Mouse (Mus musculus) lung, embryonic 16.5 days (tissue): Measurements from ENCODE around the gene Nhlrc4. TPM values are rescaled to one million over a fixed set of nuclear protein-coding genes. Genes with fewer than 3 reads are reported as not detected.

Experiments
- ATAC-seq: fragments of 200-750 bp; cut with Nextera tagmentation; 2 replicates; pipeline ENCODE4 v1.8.0; 2017; ENCODE audit warnings: low read depth, mild to moderate bottlenecking, moderate library complexity
- H3K27ac ChIP-seq: fragments of 300-500 bp; sonication (generic); 2 replicates; pipeline ENCODE4 v1.5.1; 2014; ENCODE audit warnings: mild to moderate bottlenecking, control low read depth, low read length
- H3K27me3 ChIP-seq: fragments of 300-500 bp; sonication (generic); 2 replicates; pipeline ENCODE4 v1.6.1; 2014; ENCODE audit warnings: low read depth, low read length, mixed read lengths; ENCODE audit not compliant: control insufficient read depth, insufficient read depth
- H3K36me3 ChIP-seq: fragments of 300-500 bp; sonication (generic); 2 replicates; pipeline ENCODE4 v1.6.1; 2014; ENCODE audit warnings: low read length; ENCODE audit not compliant: control insufficient read depth, insufficient read depth
- H3K4me1 ChIP-seq: fragments of 300-500 bp; sonication (generic); replicated peaks from 2 replicates; pipeline ENCODE4 v1.6.1; 2014; ENCODE audit warnings: low read length, mixed read lengths; ENCODE audit not compliant: control insufficient read depth, insufficient read depth
- H3K4me2 ChIP-seq: fragments of 300-500 bp; sonication (generic); 2 replicates; pipeline ENCODE4 v1.6.1; 2014; ENCODE audit warnings: low read depth, low read length, control low read depth
- H3K4me3 ChIP-seq: fragments of 300-500 bp; sonication (generic); 2 replicates; pipeline ENCODE4 v1.5.1; 2014; ENCODE audit warnings: mild to moderate bottlenecking, low read length, control low read depth
- H3K9ac ChIP-seq: fragments of 300-500 bp; sonication (generic); 2 replicates; pipeline ENCODE4 v1.6.1; 2014; ENCODE audit warnings: low read length, control low read depth
- H3K9me3 ChIP-seq: fragments of 300-500 bp; sonication (generic); 2 replicates; pipeline ENCODE4 v1.6.1; 2016; ENCODE audit warnings: low read length; ENCODE audit not compliant: control insufficient read depth
- WGBS: fragments of 180-500 bp; shearing (Covaris S2); extraction: QIAGEN DNeasy Blood & Tissue Kit; methylation state at CpG from one replicate; pipeline ENCODE4 v1.1.7; 2014; 5-methylcytosine and 5-hydroxymethylcytosine counted together
- polyA plus RNA-seq: library from polyadenylated mRNA; unstranded; fragments of >200 nt; fragmentation: Nextera tagmentation; extraction: Ambion mirVana; gene quantifications from 2 replicates; pipeline ENCODE4 v1.2.1, GENCODE M21; 2015

Gene Nhlrc4
- polyA plus RNA-seq, 1 experiment from 2014 or later: 0.41 TPM

DNA sequence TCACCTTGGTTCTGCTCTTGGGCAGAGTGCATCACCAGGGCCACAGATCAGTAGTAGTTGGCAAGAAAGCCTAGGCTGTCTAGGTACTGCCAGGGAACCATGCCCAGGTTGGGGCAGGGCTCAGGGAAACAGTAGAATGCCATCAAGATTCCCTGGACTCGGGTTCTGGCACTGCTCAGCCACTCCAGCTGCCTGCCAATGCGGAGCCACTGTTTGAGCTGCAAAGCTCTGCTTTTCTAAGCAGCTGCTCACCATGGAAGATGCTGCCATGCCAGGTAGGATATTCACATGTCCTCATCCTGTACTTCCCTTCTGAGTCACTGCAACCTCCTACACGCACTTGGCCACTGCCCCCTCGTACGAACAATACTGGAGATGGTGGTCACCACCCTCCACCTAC is 36.1 kb upstream of the Nhlrc4 start:
- Histone ChIP-seq H3K4me2 (no peak overlapping the region), H3K4me3 (no peak overlapping the region), H3K36me3 (0 out of 2 replicates have a peak, but pooled peaks cover 2% of the 10 kb centered on the region), H3K4me1 (peaks cover 19% of the 10 kb centered on the region), H3K27ac (no peak overlapping the region), H3K9me3 (no peaks in the 10 kb centered on the region), H3K27me3 (no peaks in the 10 kb centered on the region), H3K9ac (0 out of 2 replicates have a peak overlapping the region, but pooled peaks have one; percentile 9)
- no peak for ATAC-seq
- WGBS: 79% methylated on average over 5 of the region's 5 CpGs

DNA sequence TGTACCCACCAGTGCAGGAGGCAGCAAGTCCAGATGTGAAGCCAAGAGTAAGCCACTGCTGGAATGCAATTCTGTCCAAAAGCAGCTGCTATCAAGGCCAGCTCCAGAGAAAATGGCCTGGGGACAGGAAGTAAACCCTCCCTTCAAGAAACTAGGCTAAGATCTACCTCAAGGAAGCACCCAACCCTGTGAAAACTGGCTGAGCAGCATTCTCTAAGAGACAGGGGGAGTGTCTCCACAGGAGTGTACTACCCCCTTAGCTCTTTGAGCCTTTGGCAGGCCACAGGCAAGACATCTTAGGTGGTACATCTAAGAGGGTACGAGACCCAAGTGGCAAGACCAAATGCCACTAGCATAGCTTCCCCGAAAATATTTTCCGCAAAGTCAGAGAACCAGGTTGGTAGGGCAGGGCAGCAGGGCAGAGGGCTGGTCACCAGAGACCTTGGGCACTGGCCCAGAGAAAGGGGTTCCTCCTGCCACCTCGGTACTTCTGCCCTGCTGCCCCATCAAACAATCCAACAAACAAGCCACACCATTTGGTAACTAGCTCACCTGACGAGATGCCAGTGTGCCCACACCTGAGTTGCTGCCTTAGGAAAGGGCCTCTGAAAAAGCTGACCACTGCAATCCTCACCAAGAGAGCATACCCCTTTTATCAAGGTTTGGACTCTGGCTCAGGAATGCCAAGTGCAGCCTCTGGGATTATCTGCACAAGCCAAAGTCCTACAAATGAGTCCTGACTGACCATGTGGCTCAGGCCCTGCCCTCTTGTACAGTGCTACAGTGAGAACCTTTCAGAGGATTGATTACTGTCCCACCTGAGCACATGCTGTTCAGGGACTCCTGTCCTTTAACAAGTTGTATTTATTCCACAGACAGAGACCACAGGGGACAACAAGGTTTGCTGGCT is 35.3 kb upstream of the Nhlrc4 start:
- Histone ChIP-seq H3K36me3 (0 out of 2 replicates have a peak, but pooled peaks cover 2% of the 10 kb centered on the region), H3K27ac (no peak overlapping the region), H3K4me1 (peaks cover 19% of the 10 kb centered on the region), H3K9ac (no peak overlapping the region), H3K4me3 (no peak overlapping the region), H3K27me3 (no peaks in the 10 kb centered on the region), H3K9me3 (no peaks in the 10 kb centered on the region), H3K4me2 (no peak overlapping the region)
- peak; percentile 50; the same call in 1 of the 2 replicates for ATAC-seq
- 79% methylated on average over 5 of the region's 5 CpGs for WGBS

- no peak for ATAC-seq
- WGBS: 82% methylated on average over 4 of the region's 4 CpGs
- H3K4me3 ChIP-seq: no peak overlapping the region
Observed at GRCm38 (mm10) chr17:25970954-25971707, 26.4 kb upstream of the Nhlrc4 start.

GRCm38 (mm10) chr17:25970448-25970847 is 25.7 kb upstream of the Nhlrc4 start:
- WGBS: 88% methylated on average over 9 of the region's 9 CpGs

More at GRCm38 (mm10) chr17:25970954-25971707, 26.4 kb upstream of the Nhlrc4 start:
- Histone ChIP-seq H3K9ac (no peak overlapping the region), H3K27ac (no peak overlapping the region), H3K4me1 (peaks cover 17% of the 10 kb centered on the region), H3K4me2 (no peak overlapping the region), H3K9me3 (no peaks in the 10 kb centered on the region), H3K27me3 (no peaks in the 10 kb centered on the region), H3K36me3 (no peaks in the 10 kb centered on the region)

DNA sequence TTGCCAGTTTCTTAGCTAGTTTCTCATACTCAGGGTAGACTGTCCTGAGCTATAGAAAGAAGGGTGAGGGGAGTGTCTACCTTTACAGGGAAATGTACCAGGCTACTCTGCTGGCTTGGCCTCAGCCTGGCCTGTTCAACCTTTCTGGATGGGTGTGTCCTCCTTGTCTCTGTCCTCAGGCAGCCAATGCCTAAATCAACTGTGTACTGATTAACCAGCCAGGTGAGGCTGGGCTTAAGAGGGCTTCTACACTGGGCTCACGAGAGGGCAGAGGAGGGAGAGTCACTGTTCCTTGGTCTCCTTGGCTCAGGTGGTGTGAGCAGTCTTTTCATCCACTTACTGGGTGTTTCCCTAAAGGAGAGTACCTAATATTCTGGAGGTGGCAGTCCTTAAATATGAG is 23.4 kb upstream of the Nhlrc4 start:
- peak; percentile 83 for ATAC-seq
- Histone ChIP-seq H3K27me3 (no peaks in the 10 kb centered on the region), H3K4me2 (no peak overlapping the region), H3K36me3 (no peaks in the 10 kb centered on the region), H3K9me3 (no peaks in the 10 kb centered on the region), H3K9ac (no peak overlapping the region), H3K4me1 (peaks cover 17% of the 10 kb centered on the region), H3K4me3 (no peak overlapping the region), H3K27ac (0 out of 2 replicates have a peak overlapping the region, but pooled peaks have one; percentile 5)
- WGBS: 60% methylated on average over 1 of the region's 1 CpGs

More at GRCm38 (mm10) chr17:25970448-25970847, 25.7 kb upstream of the Nhlrc4 start:
- H3K4me3 ChIP-seq: no peak overlapping the region
- no peak for ATAC-seq
- H3K36me3 ChIP-seq: no peaks in the 10 kb centered on the region
- no peaks in the 10 kb centered on the region for H3K27me3 ChIP-seq
- H3K4me1 ChIP-seq: peaks cover 17% of the 10 kb centered on the region
- H3K4me2 ChIP-seq: no peak overlapping the region
- H3K27ac ChIP-seq: no peak overlapping the region
- no peaks in the 10 kb centered on the region for H3K9me3 ChIP-seq
- H3K9ac ChIP-seq: no peak overlapping the region

- WGBS: 21% methylated on average over 3 of the region's 3 CpGs
- no peaks in the 10 kb centered on the region for H3K36me3 ChIP-seq
- no peaks in the 10 kb centered on the region for H3K9me3 ChIP-seq
- no peak overlapping the region for H3K9ac ChIP-seq
- H3K4me3 ChIP-seq: no peak overlapping the region
- no peak overlapping the region for H3K4me2 ChIP-seq
- ATAC-seq: peak; percentile 69
- H3K4me1 ChIP-seq: peaks cover 17% of the 10 kb centered on the region
- H3K27ac ChIP-seq: 0 out of 2 replicates have a peak overlapping the region, but pooled peaks have one; percentile 18
- no peaks in the 10 kb centered on the region for H3K27me3 ChIP-seq
Observed at GRCm38 (mm10) chr17:25967652-25968051, 22.9 kb upstream of the Nhlrc4 start.

- no peak overlapping the region for H3K4me2 ChIP-seq
- no peaks in the 10 kb centered on the region for H3K27me3 ChIP-seq
- H3K27ac ChIP-seq: no peak overlapping the region
- no peaks in the 10 kb centered on the region for H3K9me3 ChIP-seq
- no peak overlapping the region for H3K9ac ChIP-seq
- no peak overlapping the region for H3K4me3 ChIP-seq
- WGBS: 79% methylated on average over 7 of the region's 7 CpGs
- no peak for ATAC-seq
- H3K4me1 ChIP-seq: peaks cover 17% of the 10 kb centered on the region
- peaks cover 4% of the 10 kb centered on the region; the same call in 1 of the 2 replicates for H3K36me3 ChIP-seq
Observed at GRCm38 (mm10) chr17:25964271-25964670, 19.5 kb upstream of the Nhlrc4 start.

DNA sequence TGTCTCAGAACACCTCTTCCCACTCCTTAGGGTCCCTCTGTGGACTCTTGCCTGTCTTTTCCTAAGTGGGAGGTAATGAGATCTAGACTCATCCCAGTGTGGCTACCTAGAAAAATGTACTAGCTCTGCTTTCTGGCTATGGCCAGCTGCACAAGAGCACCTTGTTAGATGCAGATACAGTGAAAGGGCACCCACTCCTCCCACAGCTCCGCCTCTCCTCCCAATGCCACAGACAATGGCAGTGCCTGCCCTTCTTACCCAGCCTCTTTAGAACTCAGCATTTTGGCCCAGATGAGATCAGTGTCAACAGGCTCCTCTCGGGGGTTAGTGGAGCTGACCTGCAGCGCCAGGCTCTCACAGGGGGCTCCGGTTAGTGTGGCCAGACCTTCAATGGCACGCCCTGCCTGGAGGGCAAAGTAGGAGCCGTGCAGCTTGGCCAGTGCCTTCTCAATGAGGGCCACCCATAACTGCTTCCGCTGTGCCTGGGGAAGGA is 17.7 kb upstream of the Nhlrc4 start:
- Histone ChIP-seq H3K27ac (no peak overlapping the region), H3K4me2 (no peak overlapping the region), H3K9me3 (no peaks in the 10 kb centered on the region), H3K4me3 (no peak overlapping the region), H3K27me3 (no peaks in the 10 kb centered on the region), H3K9ac (no peak overlapping the region), H3K36me3 (peaks cover 7% of the 10 kb centered on the region), H3K4me1 (peaks cover 4% of the 10 kb centered on the region)
- ATAC-seq: no peak
- 95% methylated on average over 7 of the region's 7 CpGs for WGBS

DNA sequence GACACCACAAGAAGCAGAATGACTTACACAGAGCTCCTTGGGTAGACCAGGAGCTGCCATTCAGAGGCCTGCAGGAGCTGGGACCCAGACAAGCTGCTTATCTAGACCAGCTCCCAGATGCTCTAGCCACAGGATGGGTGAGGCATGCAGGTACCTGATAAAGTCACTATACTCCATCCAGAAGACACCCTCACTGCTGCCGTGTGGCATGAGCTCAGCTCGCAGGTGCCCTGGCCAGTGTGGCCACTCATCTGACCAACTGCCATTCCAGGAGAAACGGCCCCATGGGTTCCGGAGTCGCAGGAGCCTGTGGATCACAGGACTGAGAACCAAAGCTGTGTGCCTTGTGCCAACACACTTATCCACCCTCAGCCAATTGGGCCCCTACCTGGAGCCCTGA is 16.8 kb upstream of the Nhlrc4 start:
- Histone ChIP-seq H3K9ac (no peak overlapping the region), H3K36me3 (peaks cover 7% of the 10 kb centered on the region), H3K4me2 (no peak overlapping the region), H3K4me1 (no peaks in the 10 kb centered on the region), H3K9me3 (no peaks in the 10 kb centered on the region), H3K27ac (no peak overlapping the region), H3K27me3 (no peaks in the 10 kb centered on the region), H3K4me3 (no peak overlapping the region)
- ATAC-seq: no peak
- 91% methylated on average over 5 of the region's 5 CpGs for WGBS
